Mouse (Mus musculus) midbrain, embryonic 12.5 days (tissue): ENCODE results near the gene Copz2. TPM values are rescaled to one million over a fixed set of nuclear protein-coding genes. Genes with fewer than 3 reads are reported as not detected.
"Not testable (repeated sequence)": the region's sequence is repeated elsewhere in the genome, so short reads cannot be mapped to it uniquely, and the experiment has no call there.

Experiments
- ATAC-seq: fragments of 200-750 bp; cut with Nextera tagmentation; 2 replicates; pipeline ENCODE4 v1.8.0; 2017; ENCODE audit warnings: low read depth, moderate TSS enrichment, moderate library complexity; ENCODE audit not compliant: low FRiP score
- H3K27ac ChIP-seq: fragments of 300-500 bp; sonication (generic); replicated peaks from 2 replicates; pipeline ENCODE4 v1.5.1; 2016; ENCODE audit warnings: mild to moderate bottlenecking
- H3K27me3 ChIP-seq: fragments of 300-500 bp; sonication (generic); 2 replicates; pipeline ENCODE4 v1.6.1; 2016; ENCODE audit warnings: mild to moderate bottlenecking
- H3K36me3 ChIP-seq: fragments of 300-500 bp; sonication (generic); 2 replicates; pipeline ENCODE4 v1.6.1; 2016
- H3K4me1 ChIP-seq: fragments of 300-500 bp; sonication (generic); 2 replicates; pipeline ENCODE4 v1.6.1; 2016
- H3K4me2 ChIP-seq: fragments of 300-500 bp; sonication (generic); replicated peaks from 2 replicates; pipeline ENCODE4 v1.6.1; 2016; ENCODE audit warnings: mild to moderate bottlenecking, moderate library complexity
- H3K4me3 ChIP-seq: fragments of 300-500 bp; sonication (generic); 2 replicates; pipeline ENCODE4 v1.5.1; 2016; ENCODE audit warnings: mild to moderate bottlenecking
- H3K9ac ChIP-seq: fragments of 300-500 bp; sonication (generic); replicated peaks from 2 replicates; pipeline ENCODE4 v1.6.1; 2016; ENCODE audit warnings: mild to moderate bottlenecking, moderate library complexity
- H3K9me3 ChIP-seq: fragments of 300-500 bp; sonication (generic); 2 replicates; pipeline ENCODE4 v1.6.1; 2016; ENCODE audit warnings: mild to moderate bottlenecking
- WGBS: fragments of 180-500 bp; shearing (Covaris S2); methylation state at CpG from one replicate; pipeline ENCODE4 v1.1.7; 2016; 5-methylcytosine and 5-hydroxymethylcytosine counted together
- polyA plus RNA-seq: library from polyadenylated mRNA; unstranded; fragments of >200 nt; fragmentation: Nextera tagmentation; extraction: Ambion mirVana; gene quantifications from 2 replicates; pipeline ENCODE4 v1.2.1, GENCODE M21; 2016

Copz2 gene
- polyA plus RNA-seq, 1 experiment from 2014 or later = 43.0 TPM

- H3K36me3 ChIP-seq = no peaks in the 10 kb centered on the region
- H3K4me1 ChIP-seq = peaks cover 7% of the 10 kb centered on the region
- H3K27me3 ChIP-seq = peaks cover 17% of the 10 kb centered on the region
- no peak overlapping the region for H3K4me3 ChIP-seq
- H3K9me3 ChIP-seq = no peaks in the 10 kb centered on the region
- H3K27ac ChIP-seq = no peak overlapping the region
- ATAC-seq = no peak
- WGBS = 71% methylated on average over 9 of the region's 9 CpGs
- H3K4me2 ChIP-seq = no peak overlapping the region
- H3K9ac ChIP-seq = no peak overlapping the region
Observed at GRCm38 (mm10) chr11:96848694-96849093, 976 bp upstream of the Copz2 start.

GRCm38 (mm10) chr11:96849145-96849544 is 525 bp upstream of the Copz2 start:
- peak overlapping the region; percentile 55; the same call in 1 of the 2 replicates for H3K4me3 ChIP-seq
- H3K4me2 ChIP-seq = peak overlapping the region; percentile 96
- not testable (repeated sequence) for ATAC-seq, H3K36me3 ChIP-seq, H3K4me1 ChIP-seq, H3K9ac ChIP-seq, H3K27ac ChIP-seq, H3K9me3 ChIP-seq
- 75% methylated on average over 5 of the region's 5 CpGs for WGBS
- peaks cover 17% of the 10 kb centered on the region for H3K27me3 ChIP-seq

GRCm38 (mm10) chr11:96857446-96857845 is 7.8 kb downstream of the Copz2 start:
- H3K36me3 ChIP-seq = no peaks in the 10 kb centered on the region
- WGBS = 91% methylated on average over 5 of the region's 5 CpGs
- no peak overlapping the region for H3K4me3 ChIP-seq
- ATAC-seq = no peak
- no peak overlapping the region for H3K9ac ChIP-seq
- H3K9me3 ChIP-seq = no peaks in the 10 kb centered on the region
- 0 out of 2 replicates have a peak, but pooled peaks cover 6% of the 10 kb centered on the region for H3K27me3 ChIP-seq
- no peak overlapping the region for H3K4me2 ChIP-seq
- peaks cover 18% of the 10 kb centered on the region for H3K4me1 ChIP-seq
- no peak overlapping the region for H3K27ac ChIP-seq

GRCm38 (mm10) chr11:96859635-96860034 is 10.0 kb downstream of the Copz2 start:
- H3K4me1 ChIP-seq = peaks cover 36% of the 10 kb centered on the region
- 90% methylated on average over 4 of the region's 4 CpGs for WGBS
- H3K27me3 ChIP-seq = peaks cover 1% of the 10 kb centered on the region; the same call in 1 of the 2 replicates
- no peak overlapping the region for H3K4me3 ChIP-seq
- no peak for ATAC-seq
- H3K4me2 ChIP-seq = no peak overlapping the region
- H3K27ac ChIP-seq = no peak overlapping the region
- no peaks in the 10 kb centered on the region for H3K36me3 ChIP-seq
- H3K9me3 ChIP-seq = no peaks in the 10 kb centered on the region
- H3K9ac ChIP-seq = no peak overlapping the region

- H3K27ac ChIP-seq = no peak overlapping the region
- no peaks in the 10 kb centered on the region for H3K36me3 ChIP-seq
- no peaks in the 10 kb centered on the region; the same call in 1 of the 2 replicates for H3K27me3 ChIP-seq
- no peak overlapping the region for H3K4me3 ChIP-seq
- no peaks in the 10 kb centered on the region for H3K9me3 ChIP-seq
- H3K9ac ChIP-seq = no peak overlapping the region
- 5% methylated on average over 8 of the region's 8 CpGs for WGBS
- H3K4me2 ChIP-seq = no peak overlapping the region
- H3K4me1 ChIP-seq = peaks cover 36% of the 10 kb centered on the region
- ATAC-seq = 0 out of 2 replicates have a peak, but pooled peaks have one; percentile 39
Observed at GRCm38 (mm10) chr11:96860564-96860963, 10.9 kb downstream of the Copz2 start.

- H3K4me3 ChIP-seq = peak overlapping the region; percentile 42
- no peaks in the 10 kb centered on the region for H3K36me3 ChIP-seq
- peak; percentile 32 for ATAC-seq
- H3K27ac ChIP-seq = no peak overlapping the region
- H3K9me3 ChIP-seq = no peaks in the 10 kb centered on the region
- peaks cover 36% of the 10 kb centered on the region for H3K4me1 ChIP-seq
- H3K9ac ChIP-seq = peak overlapping the region; percentile 53
- H3K27me3 ChIP-seq = no peaks in the 10 kb centered on the region; the same call in 1 of the 2 replicates
- H3K4me2 ChIP-seq = peak overlapping the region; percentile 71
- 3% methylated on average over 20 of the region's 20 CpGs for WGBS
Observed at GRCm38 (mm10) chr11:96861446-96861845, 11.8 kb downstream of the Copz2 start.

GRCm38 (mm10) chr11:96861878-96862289 is 12.2 kb downstream of the Copz2 start:
- Histone ChIP-seq H3K27ac (no peak overlapping the region), H3K9ac (peak overlapping the region; percentile 53), H3K36me3 (no peaks in the 10 kb centered on the region), H3K4me2 (peak overlapping the region; percentile 71), H3K4me1 (peaks cover 36% of the 10 kb centered on the region), H3K9me3 (no peaks in the 10 kb centered on the region), H3K27me3 (no peaks in the 10 kb centered on the region; the same call in 1 of the 2 replicates), H3K4me3 (peak overlapping the region; percentile 42)
- under 1% methylated on average over 31 of the region's 31 CpGs for WGBS
- ATAC-seq = peak; percentile 83

GRCm38 (mm10) chr11:96862534-96862933 is 12.9 kb downstream of the Copz2 start:
- Histone ChIP-seq H3K9ac (no peak overlapping the region), H3K36me3 (no peaks in the 10 kb centered on the region), H3K9me3 (no peaks in the 10 kb centered on the region), H3K27ac (0 out of 2 replicates have a peak overlapping the region, but pooled peaks have one; percentile 39), H3K4me1 (peaks cover 36% of the 10 kb centered on the region), H3K4me3 (no peak overlapping the region), H3K27me3 (no peaks in the 10 kb centered on the region; the same call in 1 of the 2 replicates), H3K4me2 (peak overlapping the region; percentile 71)
- no peak for ATAC-seq
- 59% methylated on average over 12 of the region's 12 CpGs for WGBS

- peak; percentile 64; the same call in 1 of the 2 replicates for ATAC-seq
- Histone ChIP-seq H3K27ac (peak overlapping the region; percentile 39), H3K4me1 (peaks cover 36% of the 10 kb centered on the region), H3K9me3 (no peaks in the 10 kb centered on the region), H3K27me3 (no peaks in the 10 kb centered on the region; the same call in 1 of the 2 replicates), H3K36me3 (no peaks in the 10 kb centered on the region), H3K4me3 (0 out of 2 replicates have a peak overlapping the region, but pooled peaks have one; percentile 2), H3K9ac (no peak overlapping the region; the same call in 1 of the 2 replicates), H3K4me2 (peak overlapping the region; percentile 33)
- 20% methylated on average over 26 of the region's 26 CpGs for WGBS
Observed at GRCm38 (mm10) chr11:96863206-96863995, 13.7 kb downstream of the Copz2 start.

- ATAC-seq = peak; percentile 64
- 13% methylated on average over 5 of the region's 5 CpGs for WGBS
- Histone ChIP-seq H3K9me3 (no peaks in the 10 kb centered on the region), H3K36me3 (no peaks in the 10 kb centered on the region), H3K27ac (peak overlapping the region; percentile 54; the same call in 1 of the 2 replicates), H3K27me3 (no peaks in the 10 kb centered on the region; the same call in 1 of the 2 replicates), H3K9ac (no peak overlapping the region), H3K4me1 (peaks cover 27% of the 10 kb centered on the region), H3K4me2 (no peak overlapping the region), H3K4me3 (no peak overlapping the region)
Observed at GRCm38 (mm10) chr11:96867149-96867548, 17.5 kb downstream of the Copz2 start.

- peak overlapping the region; percentile 100 for H3K27ac ChIP-seq
- no peaks in the 10 kb centered on the region for H3K27me3 ChIP-seq
- peak overlapping the region; percentile 67 for H3K9ac ChIP-seq
- H3K4me2 ChIP-seq = peak overlapping the region; percentile 48
- WGBS = under 1% methylated on average over 24 of the region's 24 CpGs
- H3K36me3 ChIP-seq = no peaks in the 10 kb centered on the region
- no peaks in the 10 kb centered on the region for H3K9me3 ChIP-seq
- peak; percentile 42; the same call in 1 of the 2 replicates for ATAC-seq
- peak overlapping the region; percentile 25; the same call in 1 of the 2 replicates for H3K4me3 ChIP-seq
- peaks cover 56% of the 10 kb centered on the region for H3K4me1 ChIP-seq
Observed at GRCm38 (mm10) chr11:96872441-96873379, 23.0 kb downstream of the Copz2 start.
